Mouse (Mus musculus) liver, embryonic 14.5 days (tissue): ENCODE measurements at regions not wholly inside any gene's neighbourhood (a gene's known extent, or its start where the extent isn't known, plus 50 kb on each side); places are given as distances from the start of the nearest gene placed in this dataset.

Experiments
- CTCF ChIP-seq: IDR thresholded peaks from 2 replicates; pipeline ENCODE4 v1.5.1; 2016; ENCODE audit warnings: antibody characterized with exemption, low read depth, control low read depth
- EP300 ChIP-seq: IDR thresholded peaks from 2 replicates; pipeline ENCODE4 v1.6.1; 2016; ENCODE audit warnings: antibody characterized with exemption, low read depth

- TF ChIP-seq EP300 (no peak), CTCF (no peak)
These were observed 438.5 kb upstream of the Hsf2 start for GRCm38 (mm10) chr10:57047719-57048118.
